Comparison of ENCODE assay signal across 24 mouse cellular contexts in the genomic region with DNA sequence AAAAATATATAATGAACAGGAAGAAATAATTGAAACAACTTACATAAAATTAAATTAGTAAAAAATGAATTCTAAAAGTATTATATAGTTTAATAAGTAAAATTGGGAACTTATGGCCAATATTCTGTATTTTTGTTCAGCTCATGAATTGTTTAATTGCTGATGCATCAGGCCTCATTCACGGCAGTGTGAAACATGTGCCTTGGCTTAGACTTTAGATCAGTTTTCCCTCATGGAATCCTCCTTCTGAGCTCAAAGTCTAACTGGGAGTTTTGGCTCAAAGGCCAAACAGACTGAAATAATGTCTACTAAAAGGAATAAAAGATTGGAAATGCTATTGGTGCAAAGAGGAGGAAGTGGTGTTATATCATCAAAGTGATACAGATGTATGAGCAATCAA.
"Had no signal": no experiment of that assay in that cellular context is flagged by ENCODE, and none has a peak within 500 bp of the region (broad histone marks: within the 10 kb centered on the region; RNA-seq: fewer than 3 reads in every experiment).

No protein-coding gene starts in this region.

- H3K4me1 ChIP-seq: liver, embryonic 13.5 days; liver, embryonic 15.5 days had no signal

- H3K4me3 ChIP-seq: gastrocnemius, adult 2 months; heart, embryonic 10.5 days; heart, embryonic 12.5 days; hindbrain, embryonic 10.5 days; hindbrain, embryonic 12.5 days; intestine, embryonic 15.5 days; layer of hippocampus, adult 2 months; left cerebral cortex, adult 2 months; limb, embryonic 10.5 days; limb, embryonic 12.5 days; liver, embryonic 13.5 days; liver, embryonic 15.5 days had no signal

- DNase-seq: gastrocnemius, adult 2 months; gastrocnemius, postnatal 10 days; gastrocnemius, postnatal 25 days; heart, adult 18-20 months; heart, postnatal 10 days; heart, postnatal 4 days; liver; liver, embryonic 13.5 days had no signal

- ATAC-seq: forebrain, embryonic 16.5 days; hindbrain, embryonic 16.5 days; inflammation-experienced regulatory T-cells, adult 6 months; intestine, embryonic 15.5 days; intestine, postnatal 0 days had no signal

- H3K9me3 ChIP-seq: heart, embryonic 10.5 days; heart, embryonic 12.5 days; hindbrain, embryonic 10.5 days; hindbrain, embryonic 12.5 days; intestine, embryonic 15.5 days; limb, embryonic 10.5 days; limb, embryonic 12.5 days; liver, embryonic 13.5 days; liver, embryonic 15.5 days had no signal

- H3K9ac ChIP-seq: heart, embryonic 12.5 days; hindbrain, embryonic 12.5 days; hindbrain, embryonic 14.5 days; intestine, embryonic 15.5 days; limb, embryonic 12.5 days; liver, embryonic 13.5 days; liver, embryonic 15.5 days had no signal

- H3K4me2 ChIP-seq: heart, embryonic 12.5 days; hindbrain, embryonic 12.5 days; hindbrain, embryonic 14.5 days; intestine, embryonic 15.5 days; limb, embryonic 12.5 days; liver, embryonic 11.5 days; liver, embryonic 13.5 days; liver, embryonic 15.5 days had no signal

- H3K27ac ChIP-seq: gastrocnemius, adult 2 months; heart, embryonic 10.5 days; hindbrain, embryonic 10.5 days; hindbrain, embryonic 12.5 days; hindbrain, embryonic 14.5 days; intestine, embryonic 15.5 days; layer of hippocampus, adult 2 months; left cerebral cortex, adult 2 months; limb, embryonic 10.5 days; limb, embryonic 12.5 days; liver, embryonic 13.5 days; liver, embryonic 15.5 days had no signal

- H3K36me3 ChIP-seq: heart, embryonic 10.5 days; heart, embryonic 12.5 days; hindbrain, embryonic 10.5 days; hindbrain, embryonic 12.5 days; intestine, embryonic 15.5 days; limb, embryonic 10.5 days; limb, embryonic 12.5 days; liver, embryonic 13.5 days; liver, embryonic 15.5 days had no signal
